Mouse (Mus musculus): Measurements from ENCODE around the gene Arhgap8. TPM values are rescaled to one million over a fixed set of nuclear protein-coding genes. Genes with fewer than 3 reads are reported as not detected.

The Arhgap8 gene
- total and polyA plus RNA-seq, 3 experiments: not detected

DNA sequence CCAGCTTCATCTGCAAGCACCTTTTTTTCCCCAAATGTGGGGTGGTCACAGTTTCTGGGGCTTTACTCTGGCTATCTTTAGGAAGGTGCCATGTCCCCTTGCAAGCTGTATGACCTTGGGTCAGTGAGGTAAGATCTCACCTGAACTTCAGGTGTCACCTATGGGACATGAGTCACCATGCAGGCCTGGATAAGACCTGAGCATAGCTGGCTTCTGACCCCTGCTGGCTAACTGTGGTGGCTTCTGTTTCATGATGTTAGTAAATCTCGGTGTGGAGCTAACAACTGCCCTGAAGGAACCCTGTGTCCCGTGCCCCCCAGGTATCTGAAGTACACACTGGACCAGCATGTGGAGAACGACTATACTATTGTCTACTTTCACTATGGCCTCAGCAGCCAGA lies 21.7 kb downstream of the Arhgap8 start:
- Histone ChIP-seq H3K79me2 (ENCODE audit: control insufficient read depth, insufficient read depth, low read length, poor library complexity) (no peaks in the 10 kb centered on the region), H3K4me1 (ENCODE audit: control insufficient read depth in 1 of 2, insufficient read depth in 2 of 2, low read length in 2 of 2) (no peaks in the 10 kb centered on the region), H3K9ac (ENCODE audit: control insufficient read depth, low read depth, low read length, poor library complexity, severe bottlenecking) (no peak overlapping the region), H3K27me3 (ENCODE audit: control insufficient read depth in 1 of 2, insufficient read depth in 2 of 2, low read length in 2 of 2) (no peaks in the 10 kb centered on the region), H3K4me3 (ENCODE audit: control insufficient read depth in 1 of 2, insufficient read depth in 1 of 2, low read depth in 2 of 2, low read length in 2 of 2) (no peak overlapping the region), H3K9me3 (replicated peaks; ENCODE audit: insufficient read depth, low read length) (no peaks in the 10 kb centered on the region), H3K27ac (ENCODE audit: control insufficient read depth, low read depth, low read length) (no peak overlapping the region), H3K36me3 (ENCODE audit: control insufficient read depth in 1 of 2, insufficient read depth in 2 of 2, low read length in 2 of 2) (no peaks in the 10 kb centered on the region)
- TF ChIP-seq SIN3A (IDR thresholded peaks at IDR 0.05; ENCODE audit: low read length) (no peak), ELF1 (IDR thresholded peaks at IDR 0.05; ENCODE audit: low read depth, low read length) (no peak), NRF1 (IDR thresholded peaks at IDR 0.05; ENCODE audit: insufficient read depth, low read depth, low read length, poor library complexity, severe bottlenecking) (no peak), ETS1 (IDR thresholded peaks at IDR 0.05; ENCODE audit: low read depth, low read length) (no peak), POLR2A (IDR thresholded peaks at IDR 0.05; ENCODE audit: control insufficient read depth in 1 of 2, insufficient read depth in 1 of 2, low read depth in 1 of 2, low read length in 2 of 2, poor library complexity in 1 of 2) (no peak), SMC3 (IDR thresholded peaks at IDR 0.05; ENCODE audit: low read depth, low read length) (no peak), USF2 (IDR thresholded peaks at IDR 0.05; ENCODE audit: borderline replicate concordance in 1 of 2, insufficient read depth in 1 of 2, low read depth in 1 of 2, low read length in 2 of 2) (no peak), BHLHE40 (IDR thresholded peaks at IDR 0.05; ENCODE audit: borderline replicate concordance, low read depth, low read length) (no peak), E2F4 (IDR thresholded peaks at IDR 0.05; ENCODE audit: borderline replicate concordance, low read depth, low read length) (no peak), RAD21 (IDR thresholded peaks at IDR 0.05; ENCODE audit: low read depth, low read length) (no peak), JUND (IDR thresholded peaks at IDR 0.05; ENCODE audit: low read depth, low read length) (no peak), GATA1 (IDR thresholded peaks at IDR 0.05; ENCODE audit: low read depth, low read length) (no peak), ZKSCAN1 (IDR thresholded peaks at IDR 0.05; ENCODE audit: low read depth, low read length) (no peak), RCOR1 (IDR thresholded peaks at IDR 0.05; ENCODE audit: low read depth, low read length) (no peak), UBTF (IDR thresholded peaks at IDR 0.05; ENCODE audit: borderline replicate concordance, insufficient read depth, low read depth, low read length) (no peak), ZMIZ1 (IDR thresholded peaks at IDR 0.05; ENCODE audit: low read depth, low read length) (no peak), MEF2A (IDR thresholded peaks at IDR 0.05; ENCODE audit: extremely low read depth, insufficient replicate concordance, low read depth, low read length, poor library complexity, severe bottlenecking) (no peak)
- no peak for DNase-seq (ENCODE audit: low read depth, low spot score)

DNA sequence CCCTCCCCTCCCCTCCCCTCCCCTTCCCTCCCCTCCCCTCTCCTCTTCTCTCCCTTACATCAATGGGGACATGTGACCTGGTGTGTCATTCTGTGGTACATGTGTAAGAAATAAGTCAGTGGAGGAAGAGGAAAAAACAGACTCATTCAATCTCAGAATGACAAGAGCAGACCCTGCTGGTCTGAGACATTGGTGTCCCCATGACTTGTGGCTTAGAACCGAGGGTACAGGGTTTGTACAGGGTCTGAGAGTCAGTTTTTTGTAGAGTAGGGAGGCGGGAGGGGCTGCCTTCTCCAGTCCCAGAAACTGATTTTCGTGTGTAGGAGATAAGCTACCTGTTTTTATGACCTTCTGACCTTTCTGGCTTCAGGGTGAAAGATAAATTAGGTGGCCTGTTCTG lies 23.5 kb downstream of the Arhgap8 start:
- H3K27me3 ChIP-seq (ENCODE audit: control insufficient read depth in 1 of 2, insufficient read depth in 2 of 2, low read length in 2 of 2): no peaks in the 10 kb centered on the region
- DNase-seq (ENCODE audit: low read depth, low spot score): no peak
- H3K27ac ChIP-seq (ENCODE audit: control insufficient read depth, low read depth, low read length): no peak overlapping the region
- H3K9me3 ChIP-seq (replicated peaks; ENCODE audit: insufficient read depth, low read length): no peaks in the 10 kb centered on the region
- H3K4me3 ChIP-seq (ENCODE audit: control insufficient read depth in 1 of 2, insufficient read depth in 1 of 2, low read depth in 2 of 2, low read length in 2 of 2): no peak overlapping the region
- no peaks in the 10 kb centered on the region for H3K79me2 ChIP-seq (ENCODE audit: control insufficient read depth, insufficient read depth, low read length, poor library complexity)
- no peak overlapping the region for H3K9ac ChIP-seq (ENCODE audit: control insufficient read depth, low read depth, low read length, poor library complexity, severe bottlenecking)
- H3K4me1 ChIP-seq (ENCODE audit: control insufficient read depth in 1 of 2, insufficient read depth in 2 of 2, low read length in 2 of 2): no peaks in the 10 kb centered on the region
- TF ChIP-seq GATA1 (IDR thresholded peaks at IDR 0.05; ENCODE audit: low read depth, low read length): no peak
- no peak for TF ChIP-seq EP300 (IDR thresholded peaks at IDR 0.05; ENCODE audit: low read depth in 1 of 2, low read length in 2 of 2)
- TF ChIP-seq CHD1 (IDR thresholded peaks at IDR 0.05; ENCODE audit: low read depth, low read length): no peak
- TF ChIP-seq CHD2 (IDR thresholded peaks at IDR 0.05; ENCODE audit: low read length): no peak
- no peak for TF ChIP-seq ZKSCAN1 (IDR thresholded peaks at IDR 0.05; ENCODE audit: low read depth, low read length)
- TF ChIP-seq MYC (IDR thresholded peaks at IDR 0.05; ENCODE audit: low read depth, low read length): no peak
- TF ChIP-seq ZMIZ1 (IDR thresholded peaks at IDR 0.05; ENCODE audit: low read depth, low read length): no peak
- TF ChIP-seq UBTF (IDR thresholded peaks at IDR 0.05; ENCODE audit: borderline replicate concordance, insufficient read depth, low read depth, low read length): no peak
- TF ChIP-seq BHLHE40 (IDR thresholded peaks at IDR 0.05; ENCODE audit: borderline replicate concordance, low read depth, low read length): no peak
- TF ChIP-seq RCOR1 (IDR thresholded peaks at IDR 0.05; ENCODE audit: low read depth, low read length): no peak
- TF ChIP-seq MEF2A (IDR thresholded peaks at IDR 0.05; ENCODE audit: extremely low read depth, insufficient replicate concordance, low read depth, low read length, poor library complexity, severe bottlenecking): no peak
- TF ChIP-seq MYB (IDR thresholded peaks at IDR 0.05; ENCODE audit: low read depth, low read length): no peak
- no peak for TF ChIP-seq JUND (IDR thresholded peaks at IDR 0.05; ENCODE audit: low read depth, low read length)
- no peak for TF ChIP-seq MXI1 (IDR thresholded peaks at IDR 0.05; ENCODE audit: low read depth, low read length)
- TF ChIP-seq POLR2AphosphoS2 (IDR thresholded peaks at IDR 0.05; ENCODE audit: low read length): no peak
- H3K36me3 ChIP-seq (ENCODE audit: control insufficient read depth in 1 of 2, insufficient read depth in 2 of 2, low read length in 2 of 2): no peaks in the 10 kb centered on the region

All from MEL (cell line).